Mouse (Mus musculus) spleen, adult 2 months (tissue): ENCODE measurements around the gene Zfp750.

Experiments
- CTCF ChIP-seq: fragments of 200-500 bp; IDR thresholded peaks from 2 replicates; pipeline ENCODE4 v1.5.1; 2011; ENCODE audit warnings: mild to moderate bottlenecking, inconsistent platforms; ENCODE audit not compliant: insufficient read depth, insufficient read length, insufficient replicate concordance; ENCODE audit errors: extremely low read depth
- POLR2A ChIP-seq: fragments of 200-500 bp; IDR thresholded peaks from 2 replicates; pipeline ENCODE4 v1.6.1; 2011; ENCODE audit warnings: low read depth, low read length, inconsistent platforms

GRCm38 (mm10) chr11:121479476-121480203, 39.5 kb downstream of the Zfp750 start:
- no peak for TF ChIP-seq CTCF
- no peak for TF ChIP-seq POLR2A
